Mouse (Mus musculus) adrenal gland, adult (tissue): Measurements from ENCODE around the gene Zbtb20.

Experiments used
- DNase-seq, 2 experiments: peaks; one replicate each; pipeline ENCODE4 v3.0.0; 2022 to 2023; ENCODE audit warnings: low spot score in 1 of 2; ENCODE audit not compliant: inconsistent age in 2 of 2

Zbtb20 gene

DNA sequence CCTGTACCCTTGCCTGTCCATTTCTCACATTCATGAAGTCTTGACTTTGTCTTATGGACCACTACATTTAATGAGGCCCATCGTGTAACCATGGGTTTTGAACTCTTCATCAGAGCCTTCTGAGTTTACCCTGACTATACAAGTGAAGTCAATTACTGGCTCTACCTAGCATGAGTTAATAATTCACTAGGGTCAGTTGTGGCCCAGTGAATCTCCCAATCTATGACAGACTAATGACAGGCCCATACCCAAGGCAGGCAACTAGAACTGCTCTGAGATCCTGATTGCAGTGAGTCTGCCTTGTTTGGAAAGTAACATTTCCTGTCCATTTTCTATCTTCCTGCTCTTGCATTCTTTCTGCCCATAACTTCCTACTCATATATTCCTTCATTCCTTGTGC, 305.4 kb downstream of the Zbtb20 start:
- DNase-seq, result no peak

DNA sequence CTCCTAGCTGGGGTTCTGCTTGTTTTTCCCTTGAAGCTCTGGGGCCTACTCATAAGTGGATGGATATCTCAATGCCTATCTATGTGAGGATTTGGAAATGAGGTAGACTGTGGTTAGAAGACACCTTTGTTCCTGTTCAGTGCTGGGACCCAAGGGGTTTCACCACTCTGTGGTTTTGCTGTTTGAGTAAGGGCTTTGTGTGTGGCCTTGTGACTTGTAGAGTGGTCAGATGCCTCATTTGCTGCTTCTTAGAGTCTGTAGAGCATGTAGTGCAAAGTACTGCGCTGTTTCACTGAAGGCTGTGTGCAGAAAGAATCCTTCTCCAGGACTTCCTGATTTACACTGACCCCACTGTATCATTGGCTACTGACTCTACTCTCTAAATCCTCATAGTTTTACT, 314.7 kb downstream of the Zbtb20 start:
- peak in 1 of 2 experiments; percentile 40 for DNase-seq

DNA sequence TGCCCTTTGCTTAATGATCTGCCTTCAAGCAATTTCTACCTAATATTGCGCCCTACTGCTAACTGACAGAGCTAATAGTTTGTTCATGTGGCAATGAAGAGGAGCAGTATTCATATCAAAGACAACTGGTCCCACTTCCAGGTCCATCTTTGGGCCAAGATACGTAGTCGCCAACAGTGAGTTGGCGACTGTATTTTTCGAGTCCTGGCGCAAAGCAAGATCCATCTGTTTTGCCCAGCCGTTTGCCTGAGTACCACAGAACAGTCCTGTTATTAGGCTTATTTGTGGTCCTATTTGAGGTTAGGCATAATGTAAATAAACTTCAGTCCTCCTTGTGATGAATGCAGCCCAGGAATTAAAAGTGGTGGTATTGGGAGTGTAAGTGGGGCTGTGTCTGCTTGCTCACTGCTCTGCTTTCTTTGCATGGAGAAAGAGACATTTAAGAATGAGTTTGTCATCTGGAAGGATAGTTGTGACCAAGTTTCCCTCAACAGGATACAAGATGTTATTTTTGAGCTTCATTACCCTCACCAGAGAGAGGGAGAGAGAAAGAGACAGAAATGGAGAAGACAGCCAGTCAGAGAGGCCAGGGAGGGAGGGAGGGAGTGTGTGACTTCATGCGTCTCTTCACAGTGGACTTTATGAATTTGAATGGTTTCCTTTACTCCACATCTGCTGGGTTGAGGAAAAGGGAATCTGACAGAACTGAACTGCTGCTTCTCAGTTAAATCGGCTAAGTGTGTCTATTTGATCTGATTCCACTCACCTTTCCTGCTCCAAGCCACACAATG, 315.6 kb downstream of the Zbtb20 start:
- DNase-seq, result no peak

DNA sequence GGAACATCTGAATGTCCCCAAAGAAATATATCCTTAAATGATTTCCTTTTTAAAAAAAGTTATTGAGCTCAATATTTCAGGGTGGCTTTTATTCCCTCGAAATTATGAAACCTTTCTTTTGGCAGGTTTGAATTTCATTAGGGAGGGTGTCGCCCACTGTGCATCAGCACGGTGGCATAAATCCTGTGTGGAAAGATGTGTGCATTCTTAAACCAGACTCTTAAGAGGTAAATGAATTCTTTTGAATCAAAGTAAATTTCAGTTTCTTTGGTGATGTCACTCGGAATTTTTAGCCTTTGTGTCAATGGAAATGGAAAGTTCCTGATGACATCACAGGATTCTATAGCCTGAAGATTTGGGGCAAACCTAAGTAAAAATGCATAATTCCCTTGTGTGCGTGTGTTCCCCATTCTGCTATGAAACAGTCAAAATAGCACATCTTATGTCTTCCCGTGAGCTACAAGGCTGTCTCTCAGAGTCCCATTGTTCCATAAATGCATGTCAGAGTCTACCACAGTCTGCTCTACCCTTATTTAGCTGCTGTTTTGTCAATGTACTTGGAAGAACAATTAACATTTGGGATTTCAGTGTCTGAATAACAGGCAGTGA, 318.1 kb downstream of the Zbtb20 start:
- no peak for DNase-seq

DNA sequence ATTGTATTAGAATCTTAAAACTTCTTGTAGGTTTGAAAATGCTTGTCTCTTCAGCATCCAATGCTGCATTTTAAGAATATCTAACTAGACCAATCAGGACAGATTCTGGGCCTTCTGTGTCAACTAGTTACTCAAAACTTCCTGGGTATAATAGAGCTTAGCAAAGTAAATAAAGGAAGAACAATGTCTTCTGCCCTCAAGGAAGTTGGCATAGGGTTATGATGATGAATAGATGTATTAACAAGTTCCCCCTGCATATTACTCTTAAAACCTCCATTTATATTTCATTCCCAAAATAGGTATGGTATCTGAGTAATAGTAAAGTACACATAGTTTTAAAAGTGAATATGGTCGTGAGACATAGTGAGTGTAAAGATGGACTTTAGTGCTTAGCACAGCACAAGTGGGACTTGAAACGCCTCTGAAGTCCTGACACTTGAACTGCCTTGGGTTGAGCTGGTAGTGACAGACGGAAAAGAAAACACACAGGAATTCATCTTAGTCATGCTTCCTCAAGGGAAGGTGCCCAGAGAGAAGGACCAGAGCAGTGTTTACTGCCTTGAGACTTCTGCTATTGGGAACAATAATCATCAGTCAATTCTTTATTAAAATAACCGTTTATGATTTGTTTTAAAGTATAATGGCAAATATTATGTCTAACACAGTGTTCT, 341.8 kb downstream of the Zbtb20 start:
- DNase-seq, result no peak

DNA sequence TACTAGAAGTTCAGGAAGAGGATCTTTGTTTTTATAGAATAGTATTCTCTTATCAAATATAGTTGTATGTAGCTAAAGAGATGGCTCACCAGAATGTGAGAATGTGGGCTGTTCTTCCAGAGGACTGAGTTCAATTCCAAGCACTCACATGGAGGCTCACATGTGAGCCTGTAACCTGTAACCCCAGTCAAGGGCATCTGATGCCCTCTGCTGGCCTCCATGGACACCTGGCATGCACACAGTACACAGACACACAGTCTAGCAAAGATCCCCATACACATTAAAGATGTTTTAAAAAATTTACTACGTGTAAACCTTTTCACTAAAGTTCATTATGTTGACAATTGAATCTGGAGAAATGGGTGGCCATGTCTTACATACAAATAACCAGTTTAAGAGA, 343.7 kb downstream of the Zbtb20 start:
- DNase-seq, result no peak

DNA sequence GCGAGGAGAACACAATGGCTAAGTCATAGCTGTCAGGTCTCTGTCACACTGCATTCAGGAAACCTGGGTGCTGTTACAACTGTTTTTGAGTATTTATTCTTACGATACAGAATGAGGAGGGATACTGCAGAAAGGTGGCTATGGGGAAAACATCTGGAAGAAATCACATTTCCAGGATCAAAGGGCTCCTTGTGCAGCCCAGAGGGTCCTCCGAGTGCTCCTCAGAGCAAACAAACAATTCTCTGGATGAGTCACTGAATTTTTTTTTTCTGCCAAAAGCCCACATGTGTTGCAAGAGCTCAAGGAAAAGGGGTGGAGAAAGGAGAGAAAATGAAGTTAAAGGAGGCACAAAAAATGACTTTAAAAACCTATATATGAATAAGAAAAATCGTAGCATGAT, 345.6 kb downstream of the Zbtb20 start:
- peak; percentile 32 to 85 for DNase-seq

DNA sequence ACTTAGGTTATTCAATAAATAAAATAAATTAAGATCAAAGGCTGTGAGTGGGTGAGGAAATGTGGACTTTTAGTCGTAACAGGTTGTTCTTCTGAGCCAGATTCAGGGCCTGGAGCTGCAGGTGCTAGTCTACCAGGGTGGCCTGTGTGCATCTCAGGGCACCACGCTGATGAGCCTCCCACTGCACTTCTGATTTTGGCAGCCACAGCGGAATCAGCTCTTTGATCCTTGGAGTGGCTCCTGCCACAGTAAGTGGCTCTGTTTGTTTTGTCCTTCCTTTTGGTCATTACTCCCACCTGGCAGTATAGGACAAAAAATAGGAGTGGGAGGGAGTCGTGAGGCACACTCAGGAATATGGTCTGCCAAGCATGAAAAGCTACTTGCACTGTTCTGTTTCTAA, 354.6 kb downstream of the Zbtb20 start:
- no peak for DNase-seq

DNA sequence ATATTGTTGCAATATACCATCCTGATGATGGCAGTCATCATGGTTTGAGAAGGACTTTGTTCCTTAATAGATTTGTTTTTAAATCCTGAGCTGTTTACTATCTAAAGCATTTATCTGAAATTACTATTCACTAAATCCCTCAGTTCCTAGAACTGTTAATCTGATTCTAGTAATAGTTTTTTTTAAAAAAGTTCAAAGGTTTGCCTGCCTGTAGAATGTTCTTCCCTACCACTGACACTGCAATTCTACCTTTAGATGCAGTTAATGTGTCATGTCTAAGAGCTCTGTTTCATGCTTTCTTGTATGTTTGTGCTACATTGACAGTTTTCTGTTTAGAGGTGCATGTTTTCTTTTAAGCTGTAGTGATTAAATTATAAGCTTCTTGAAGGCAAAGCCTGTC, 358.6 kb downstream of the Zbtb20 start:
- no peak for DNase-seq

DNA sequence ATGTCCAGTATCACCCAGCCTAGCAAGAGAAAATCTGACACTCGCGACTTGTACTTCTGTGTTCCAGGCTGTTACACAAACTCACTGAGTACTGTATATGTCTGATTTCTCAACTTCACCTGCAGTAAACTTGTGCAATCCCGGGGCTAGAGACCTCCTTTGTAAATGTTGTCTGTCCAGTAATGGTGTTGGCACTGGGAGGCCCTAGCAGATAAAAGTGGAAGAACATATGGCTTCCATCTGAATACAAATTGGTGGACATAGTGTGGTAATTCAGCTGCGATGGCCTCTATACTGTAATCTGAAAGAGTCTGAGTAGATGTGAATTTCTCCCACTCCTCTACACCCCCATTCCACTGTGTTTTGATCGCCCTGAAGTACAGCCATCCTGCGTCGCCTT, 359.6 kb downstream of the Zbtb20 start:
- DNase-seq, result peak in 1 of 2 experiments; percentile 44

DNA sequence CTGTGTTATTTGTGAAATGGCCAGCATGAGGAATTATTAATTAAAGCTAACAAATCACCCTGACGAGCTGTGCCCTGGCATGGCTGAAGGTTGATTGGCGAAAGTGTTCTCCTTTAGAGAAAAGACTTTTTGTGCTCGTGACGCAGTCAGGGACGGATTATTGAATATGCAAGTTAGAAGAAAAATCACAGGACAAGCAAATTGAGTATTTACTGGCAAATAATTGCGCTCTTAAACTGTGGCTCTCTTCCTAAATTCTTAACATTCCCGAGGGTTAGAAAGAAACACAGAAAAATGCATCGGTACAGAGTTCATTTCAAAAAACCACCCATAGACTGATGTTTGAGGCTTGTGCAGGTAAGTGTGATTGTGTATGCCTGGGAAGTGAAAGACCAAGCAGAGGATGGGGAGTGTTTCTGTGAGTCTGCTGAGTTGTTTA, 360.1 kb downstream of the Zbtb20 start:
- no peak for DNase-seq

DNA sequence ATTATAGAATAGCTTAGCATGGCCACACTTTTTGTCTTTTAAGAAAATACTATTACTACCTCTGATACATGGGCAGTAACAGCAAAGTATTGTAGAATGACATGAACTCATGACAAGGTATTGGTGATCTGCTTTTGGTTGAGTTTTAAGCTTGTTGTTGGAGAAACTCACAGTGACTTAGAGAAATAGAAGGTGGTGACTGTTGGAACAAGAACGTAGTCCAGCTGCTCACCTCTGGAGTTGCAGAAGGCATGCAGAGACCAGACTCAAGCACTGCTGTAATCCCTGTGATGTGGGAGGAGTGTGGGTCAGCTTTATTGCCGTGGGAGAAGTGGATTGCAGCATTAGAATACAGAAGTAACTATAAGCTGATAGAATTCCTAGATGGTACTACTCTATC, 361.9 kb downstream of the Zbtb20 start:
- no peak for DNase-seq

DNA sequence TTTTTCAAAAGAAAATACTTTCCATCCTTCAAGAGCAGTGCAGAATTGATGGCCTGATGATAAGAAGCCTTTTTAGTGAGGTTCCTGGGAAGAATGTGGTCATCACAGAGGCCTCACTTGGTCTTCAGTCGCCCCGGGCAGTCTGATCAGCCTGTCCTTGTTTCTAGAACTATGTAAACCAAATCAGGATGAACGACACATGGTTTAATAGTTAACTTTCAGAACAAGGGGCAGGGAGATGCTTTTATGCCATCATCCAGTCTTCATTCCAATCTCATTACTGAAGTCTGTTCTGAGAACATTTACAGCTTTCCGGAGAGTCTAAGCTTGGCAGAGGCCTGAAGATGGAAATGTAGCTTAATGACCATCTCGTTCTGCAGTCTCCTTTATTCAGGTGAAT, 371.3 kb downstream of the Zbtb20 start:
- no peak for DNase-seq

DNA sequence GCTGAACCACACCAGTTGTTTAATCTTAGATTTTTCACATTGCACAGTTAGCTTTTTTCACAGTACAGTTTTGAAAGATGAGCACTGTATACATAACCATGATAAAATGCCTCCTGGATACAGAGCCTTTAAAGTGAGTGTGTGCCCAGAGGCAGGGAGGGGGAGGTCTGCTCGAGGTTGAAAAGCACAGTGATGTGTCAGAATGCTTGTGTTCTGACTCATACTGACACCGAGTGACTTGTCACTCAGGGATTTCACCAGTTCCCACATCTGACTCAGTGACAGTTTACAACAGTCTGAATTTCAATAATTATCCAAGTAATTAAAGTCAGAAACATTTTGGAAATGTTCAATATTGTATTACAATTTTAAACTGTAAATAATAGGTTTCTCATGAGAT, 377.4 kb downstream of the Zbtb20 start:
- DNase-seq, result peak; percentile 59 to 78

DNA sequence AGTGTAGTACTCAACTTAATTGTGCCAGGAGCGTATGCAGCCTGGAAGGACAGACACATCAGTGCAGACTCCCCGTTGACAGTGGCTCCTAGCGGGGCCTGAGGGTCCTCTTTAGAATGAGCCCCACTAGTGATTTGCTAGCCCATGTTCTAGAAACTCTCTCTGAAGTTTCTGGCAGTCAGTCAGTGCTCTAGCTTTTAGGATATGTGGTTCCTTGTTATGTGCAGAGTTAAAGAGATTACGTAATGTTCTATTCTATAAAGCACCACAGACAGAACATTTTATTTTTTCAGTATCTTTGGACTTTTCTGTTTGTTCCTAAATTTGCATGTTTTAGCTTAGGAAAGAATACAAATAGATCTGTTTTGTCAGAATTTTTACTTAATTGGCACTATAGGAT, 378.1 kb downstream of the Zbtb20 start:
- DNase-seq, result no peak

DNA sequence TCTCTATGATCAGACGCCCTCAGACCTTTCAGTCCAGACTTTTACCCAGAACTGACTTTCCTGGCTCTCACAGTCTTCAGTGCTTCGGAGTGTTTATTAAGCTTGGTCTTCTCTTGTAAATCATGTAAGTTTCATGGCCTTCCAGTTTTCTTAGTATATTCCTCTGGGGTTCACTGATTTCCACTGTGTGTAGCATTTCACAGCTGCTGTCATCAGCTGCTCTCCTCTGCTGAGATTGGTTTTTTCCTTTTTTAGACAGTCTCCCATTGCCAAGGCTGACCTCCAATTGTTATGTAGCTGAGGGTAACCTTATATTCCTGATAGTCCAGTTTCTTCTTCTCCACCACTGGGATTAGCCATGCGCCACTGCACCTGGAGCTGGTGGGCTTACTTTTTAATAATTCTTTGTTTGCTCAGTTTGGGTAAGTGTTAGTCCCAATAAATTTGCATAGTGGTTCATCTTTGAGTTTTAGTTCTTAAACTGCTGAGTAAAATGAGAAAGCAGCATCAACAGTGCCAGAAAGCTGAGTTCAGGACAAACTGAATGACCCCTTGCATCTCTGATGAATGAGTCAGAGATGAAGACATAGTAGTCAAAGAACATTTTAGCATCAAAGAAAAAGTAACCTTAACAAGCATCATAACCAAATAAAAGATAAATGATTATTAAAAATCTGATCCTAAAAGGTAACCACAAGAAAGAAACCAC, 380.7 kb downstream of the Zbtb20 start:
- DNase-seq, result no peak

DNA sequence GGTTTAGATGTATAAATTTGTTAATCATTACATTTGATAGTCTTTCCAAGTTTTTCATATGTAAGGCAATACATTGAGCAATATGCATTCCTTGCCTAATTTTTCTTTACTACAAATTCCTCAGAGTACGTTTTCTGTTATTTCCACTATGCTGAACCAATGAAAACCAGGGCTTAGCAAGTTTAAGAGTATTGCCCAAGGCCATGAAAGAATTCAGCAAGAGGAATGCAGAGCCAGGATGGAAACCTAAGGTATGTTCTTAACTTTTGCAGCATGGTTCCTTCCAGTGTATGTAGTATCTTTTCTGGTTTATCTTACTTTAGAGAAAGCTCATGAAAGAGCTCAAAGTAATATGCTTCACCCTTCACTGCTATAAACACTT, 381.2 kb downstream of the Zbtb20 start:
- no peak for DNase-seq

DNA sequence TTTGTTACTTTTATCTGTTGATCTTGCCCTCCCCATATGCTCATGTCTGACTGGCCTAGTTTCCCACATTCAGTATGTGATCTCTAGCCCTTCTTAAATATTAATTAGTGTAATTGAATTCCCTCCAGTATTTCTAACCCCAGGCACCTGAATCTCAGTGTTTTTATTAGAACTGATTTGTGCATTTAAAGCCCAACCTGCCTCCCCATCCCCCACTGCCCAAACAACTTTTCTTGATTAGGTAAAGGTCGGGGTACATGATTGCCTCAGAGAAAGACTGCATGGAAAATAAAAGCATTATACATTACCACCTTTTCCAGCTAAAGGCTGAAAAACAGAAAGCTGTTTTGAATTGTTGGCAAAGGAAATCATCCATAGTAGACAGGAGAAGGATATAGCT, 383.8 kb downstream of the Zbtb20 start:
- no peak for DNase-seq

DNA sequence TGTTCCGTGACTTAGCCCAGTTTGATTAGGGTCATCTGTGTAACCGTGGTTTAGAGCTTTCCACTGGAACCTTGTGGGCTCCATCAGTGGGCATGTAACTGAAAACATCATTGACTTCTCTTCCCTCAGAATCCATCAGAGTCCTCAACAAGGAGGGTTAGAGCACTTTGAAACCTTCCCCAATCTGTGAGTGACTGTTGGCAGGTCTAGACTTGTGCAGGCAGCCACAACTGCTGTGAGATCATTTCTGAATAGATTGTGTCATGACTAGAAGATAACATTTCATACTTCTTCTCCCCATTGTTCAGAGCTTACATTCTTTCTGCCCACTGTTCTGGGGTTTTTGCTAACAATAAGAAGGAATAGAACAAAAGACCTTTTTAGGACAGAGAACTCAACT, 385.2 kb downstream of the Zbtb20 start:
- DNase-seq, result no peak

DNA sequence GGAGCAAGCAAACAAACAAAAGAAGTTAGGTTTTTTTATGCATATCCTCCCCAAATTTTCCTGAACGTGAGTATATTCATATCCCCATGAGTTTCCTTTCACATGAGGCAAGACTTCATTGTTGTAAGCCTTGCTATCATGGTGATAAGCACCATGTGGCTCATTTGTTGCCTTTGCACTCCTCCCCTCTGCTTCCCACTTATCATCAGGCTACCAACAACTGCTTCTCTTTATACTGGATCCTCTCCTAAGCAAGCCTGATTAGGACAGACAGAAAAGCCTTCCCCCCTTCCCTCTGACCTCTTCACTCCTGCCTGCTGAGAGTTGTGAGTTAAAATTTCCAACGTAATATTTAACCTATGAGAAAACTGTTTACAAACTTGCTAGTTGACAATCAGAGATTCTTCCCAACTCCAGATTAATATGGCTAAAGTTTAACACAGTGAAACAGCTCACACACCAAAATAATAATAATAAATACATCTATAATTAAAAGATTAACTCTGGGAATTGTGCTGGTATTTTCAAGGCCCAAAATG, 398.4 kb downstream of the Zbtb20 start:
- no peak for DNase-seq

DNA sequence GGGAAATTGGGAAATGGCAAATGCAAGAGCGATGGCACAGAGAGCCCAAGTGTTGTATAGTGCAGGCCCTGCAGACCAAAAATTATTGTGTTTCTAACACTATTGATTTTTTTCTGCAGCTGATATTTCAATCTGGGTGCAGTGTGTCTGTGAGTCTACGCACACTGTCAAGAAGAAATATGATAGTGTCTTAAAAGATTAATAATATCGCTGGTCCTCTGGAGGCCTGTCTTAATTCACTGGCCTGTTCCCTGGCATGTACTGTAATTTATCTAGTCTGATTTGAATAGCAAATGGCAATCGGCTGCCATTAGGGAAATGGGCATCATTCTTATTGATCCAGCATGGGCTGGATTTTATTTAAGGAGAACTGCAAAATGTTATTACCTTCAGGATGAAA, 401.1 kb downstream of the Zbtb20 start:
- DNase-seq, result no peak
